Mouse (Mus musculus) midbrain, embryonic 11.5 days (tissue): Measurements from ENCODE around the gene Rsbn1l. TPM values are rescaled to one million over a fixed set of nuclear protein-coding genes. Genes with fewer than 3 reads are reported as not detected.
A peak's percentile ranks its signal among the peaks of the same experiment; 100 is the strongest.

Source experiments
- ATAC-seq: fragments of 200-750 bp; cut with Nextera tagmentation; 2 replicates; pipeline ENCODE4 v1.8.0; 2017; ENCODE audit warnings: moderate TSS enrichment, moderate library complexity; ENCODE audit not compliant: low FRiP score
- DNase-seq: peaks from one replicate; pipeline ENCODE4 v3.0.0; 2015; ENCODE audit warnings: low spot score; ENCODE audit errors: missing footprints
- H3K27ac ChIP-seq: fragments of 300-500 bp; sonication (generic); 2 replicates; pipeline ENCODE4 v1.5.1; 2014; ENCODE audit warnings: low read depth, low read length
- H3K27me3 ChIP-seq: fragments of 300-500 bp; sonication (generic); 2 replicates; pipeline ENCODE4 v1.6.1; 2014; ENCODE audit warnings: mild to moderate bottlenecking, low read length, moderate library complexity, mixed read lengths; ENCODE audit not compliant: control insufficient read depth, insufficient read depth
- H3K36me3 ChIP-seq: fragments of 300-500 bp; sonication (generic); 2 replicates; pipeline ENCODE4 v1.6.1; 2014; ENCODE audit warnings: mild to moderate bottlenecking, low read length, moderate library complexity, mixed read lengths; ENCODE audit not compliant: control insufficient read depth, insufficient read depth
- H3K4me1 ChIP-seq: fragments of 300-500 bp; sonication (generic); 2 replicates; pipeline ENCODE4 v1.6.1; 2014; ENCODE audit warnings: low read length; ENCODE audit not compliant: control insufficient read depth, insufficient read depth
- H3K4me2 ChIP-seq: fragments of 300-500 bp; sonication (generic); 2 replicates; pipeline ENCODE4 v1.6.1; 2014; ENCODE audit warnings: mild to moderate bottlenecking, moderate library complexity
- H3K4me3 ChIP-seq: fragments of 300-500 bp; sonication (generic); 2 replicates; pipeline ENCODE4 v1.5.1; 2014; ENCODE audit warnings: low read depth, low read length
- H3K9ac ChIP-seq: fragments of 300-500 bp; sonication (generic); 2 replicates; pipeline ENCODE4 v1.6.1; 2014; ENCODE audit warnings: low read length
- H3K9me3 ChIP-seq: fragments of 300-500 bp; sonication (generic); 2 replicates; pipeline ENCODE4 v1.6.1; 2016; ENCODE audit warnings: low read length; ENCODE audit not compliant: control insufficient read depth
- WGBS: fragments of 180-500 bp; shearing (Covaris S2); extraction: QIAGEN DNeasy Blood & Tissue Kit; methylation state at CpG from one replicate; pipeline ENCODE4 v1.1.7; 2014; 5-methylcytosine and 5-hydroxymethylcytosine counted together
- polyA plus RNA-seq: library from polyadenylated mRNA; unstranded; fragments of >200 nt; fragmentation: Nextera tagmentation; extraction: Ambion mirVana; gene quantifications from 2 replicates; pipeline ENCODE4 v1.2.1, GENCODE M21; 2014

Gene Rsbn1l
- polyA plus RNA-seq, 1 experiment from 2014 or later, result 6.3 TPM

DNA sequence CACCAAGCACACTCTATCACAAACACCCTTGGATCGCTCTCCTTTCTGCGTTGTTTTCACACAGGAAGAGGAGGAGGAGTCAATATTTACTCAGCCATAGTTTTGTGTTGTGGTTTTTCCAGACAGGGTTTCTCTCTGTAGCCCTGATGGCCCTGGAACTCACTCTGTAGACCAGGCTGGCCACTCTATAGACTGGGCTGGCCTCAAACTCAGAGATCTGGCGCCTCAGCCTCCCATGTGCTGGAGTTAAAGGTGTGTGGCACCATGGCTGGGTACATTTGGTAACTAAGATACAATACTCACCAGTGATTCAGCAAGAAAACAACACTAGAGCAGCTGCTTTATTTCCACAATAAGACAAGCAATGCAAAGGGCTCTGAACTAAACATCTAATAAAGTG lies 13.7 kb downstream of the Rsbn1l start:
- Histone ChIP-seq H3K27ac (no peak overlapping the region), H3K9me3 (no peaks in the 10 kb centered on the region), H3K4me2 (no peak overlapping the region), H3K9ac (no peak overlapping the region), H3K36me3 (no peaks in the 10 kb centered on the region), H3K4me1 (0 out of 2 replicates have a peak, but pooled peaks cover 2% of the 10 kb centered on the region), H3K27me3 (no peaks in the 10 kb centered on the region), H3K4me3 (no peak overlapping the region)
- ATAC-seq (no peak), DNase-seq (no peak)
- 93% methylated on average over 3 of the region's 3 CpGs for WGBS

DNA sequence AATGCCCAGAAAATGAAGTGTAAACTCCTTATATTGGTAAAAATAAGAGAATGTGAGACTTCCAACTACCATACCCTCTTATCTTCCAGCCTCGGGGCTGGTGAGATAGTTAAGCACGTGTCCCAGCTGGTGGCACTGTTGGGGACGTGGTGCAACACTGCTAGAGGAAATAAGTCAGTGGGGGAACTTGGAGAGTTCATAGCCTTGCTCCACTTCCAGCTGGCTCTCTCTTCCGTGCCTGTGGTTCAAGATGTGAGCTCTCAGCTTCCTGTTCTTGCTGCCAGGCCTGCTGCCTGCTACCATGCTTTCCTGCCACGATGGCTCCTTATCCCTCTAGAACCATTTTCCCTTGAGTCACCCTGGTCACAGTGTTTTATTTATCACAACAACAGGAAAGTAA lies 15.0 kb downstream of the Rsbn1l start:
- ATAC-seq (no peak), DNase-seq (peak; percentile 37)
- no peaks in the 10 kb centered on the region for H3K36me3 ChIP-seq
- no peak overlapping the region for H3K4me3 ChIP-seq
- no peak overlapping the region for H3K4me2 ChIP-seq
- no peak overlapping the region for H3K27ac ChIP-seq
- no peaks in the 10 kb centered on the region for H3K27me3 ChIP-seq
- 0 out of 2 replicates have a peak, but pooled peaks cover 2% of the 10 kb centered on the region for H3K4me1 ChIP-seq
- H3K9me3 ChIP-seq, result no peaks in the 10 kb centered on the region
- WGBS, result 59% methylated on average over 5 of the region's 5 CpGs
- no peak overlapping the region for H3K9ac ChIP-seq

- H3K36me3 ChIP-seq, result no peaks in the 10 kb centered on the region
- ATAC-seq (no peak), DNase-seq (peak; percentile 28)
- H3K4me3 ChIP-seq, result no peak overlapping the region
- H3K9ac ChIP-seq, result no peak overlapping the region
- no peak overlapping the region for H3K4me2 ChIP-seq
- H3K27me3 ChIP-seq, result no peaks in the 10 kb centered on the region
- no peak overlapping the region for H3K27ac ChIP-seq
- no peaks in the 10 kb centered on the region for H3K9me3 ChIP-seq
- 76% methylated on average over 4 of the region's 4 CpGs for WGBS
- 0 out of 2 replicates have a peak, but pooled peaks cover 2% of the 10 kb centered on the region for H3K4me1 ChIP-seq
Observed at GRCm38 (mm10) chr5:20940696-20941095, 15.5 kb downstream of the Rsbn1l start.

DNA sequence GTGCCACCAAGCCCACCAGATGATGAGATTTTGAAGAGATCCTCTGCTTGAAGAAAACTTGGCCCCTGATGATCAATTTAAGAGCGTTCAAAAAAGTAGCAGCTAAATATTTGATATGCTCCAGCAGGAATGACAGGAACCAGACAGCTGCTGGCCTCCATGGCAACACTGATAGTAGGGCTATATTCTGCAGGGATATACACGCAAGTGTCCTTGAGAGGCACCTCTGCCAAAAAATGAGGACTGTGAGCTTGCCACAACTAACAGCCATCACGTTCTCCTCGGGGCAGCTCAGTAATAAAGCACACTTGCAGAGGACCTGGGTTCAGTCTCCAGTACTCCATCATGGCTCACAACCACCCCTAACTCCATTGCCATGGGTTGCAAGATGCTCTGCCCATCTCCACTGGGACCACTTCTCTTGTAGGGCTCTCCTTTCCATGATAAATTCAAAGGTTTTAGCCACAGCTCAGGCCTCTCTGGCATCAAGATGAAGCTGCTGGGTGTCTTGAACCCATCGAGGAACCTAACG lies 16.1 kb downstream of the Rsbn1l start:
- Histone ChIP-seq H3K4me3 (no peak overlapping the region), H3K4me2 (no peak overlapping the region), H3K4me1 (0 out of 2 replicates have a peak, but pooled peaks cover 2% of the 10 kb centered on the region), H3K9ac (no peak overlapping the region), H3K9me3 (no peaks in the 10 kb centered on the region), H3K36me3 (no peaks in the 10 kb centered on the region), H3K27me3 (no peaks in the 10 kb centered on the region), H3K27ac (no peak overlapping the region)
- DNase-seq (peak; percentile 45), ATAC-seq (no peak)
- 96% methylated on average over 6 of the region's 6 CpGs for WGBS

DNA sequence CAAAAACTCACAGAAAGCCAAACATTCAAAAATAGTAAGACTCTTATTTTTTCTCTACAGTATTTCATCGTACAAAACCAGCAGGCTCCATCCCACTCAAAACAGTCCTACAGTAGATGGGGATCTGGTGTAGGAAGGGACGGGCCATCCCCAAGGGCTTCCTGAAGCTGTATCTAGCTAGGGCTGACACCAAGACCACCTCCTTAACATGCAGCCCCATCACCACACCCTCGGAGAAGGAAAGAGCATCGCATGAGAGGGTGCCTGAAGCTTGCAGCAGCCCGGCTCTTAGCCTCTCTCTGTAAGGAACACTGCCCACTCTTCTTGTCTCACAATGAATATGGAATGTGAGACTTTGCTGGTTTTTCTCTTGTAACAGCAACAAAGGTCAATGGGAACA lies 17.7 kb downstream of the Rsbn1l start:
- Histone ChIP-seq H3K4me3 (no peak overlapping the region), H3K9ac (no peak overlapping the region), H3K27me3 (no peaks in the 10 kb centered on the region), H3K4me2 (no peak overlapping the region), H3K36me3 (no peaks in the 10 kb centered on the region), H3K4me1 (0 out of 2 replicates have a peak, but pooled peaks cover 2% of the 10 kb centered on the region), H3K27ac (no peak overlapping the region), H3K9me3 (no peaks in the 10 kb centered on the region)
- 80% methylated on average over 5 of the region's 5 CpGs for WGBS
- ATAC-seq (no peak), DNase-seq (peak; percentile 69)

- 81% methylated on average over 5 of the region's 5 CpGs for WGBS
- Histone ChIP-seq H3K9me3 (no peaks in the 10 kb centered on the region), H3K27ac (no peak overlapping the region), H3K4me1 (0 out of 2 replicates have a peak, but pooled peaks cover 2% of the 10 kb centered on the region), H3K4me3 (no peak overlapping the region), H3K36me3 (no peaks in the 10 kb centered on the region), H3K27me3 (no peaks in the 10 kb centered on the region), H3K4me2 (no peak overlapping the region), H3K9ac (no peak overlapping the region)
- ATAC-seq, result no peak
- no peak for DNase-seq
Observed at GRCm38 (mm10) chr5:20935934-20936333, 20.3 kb downstream of the Rsbn1l start.

DNA sequence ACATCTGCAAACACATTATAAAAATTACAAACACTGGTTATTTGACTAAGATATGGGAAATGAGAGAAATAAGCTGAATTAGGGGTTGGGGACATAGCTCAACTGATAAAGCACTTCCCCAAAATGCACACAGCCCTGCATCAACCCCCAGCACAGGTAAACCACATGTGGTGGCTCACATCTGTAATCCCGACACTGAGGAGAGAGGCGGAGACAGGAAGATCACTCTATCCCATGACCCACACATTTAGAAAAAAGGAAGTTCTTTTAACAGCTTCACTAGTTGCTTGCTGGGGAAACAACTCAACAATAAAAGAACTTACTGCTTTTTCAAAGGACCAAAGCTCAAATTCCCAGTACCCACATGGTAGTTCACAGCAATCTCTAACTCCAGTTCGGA lies 23.6 kb downstream of the Rsbn1l start:
- H3K9me3 ChIP-seq, result no peaks in the 10 kb centered on the region
- 86% methylated on average over 3 of the region's 3 CpGs for WGBS
- no peak overlapping the region for H3K4me3 ChIP-seq
- no peak overlapping the region for H3K9ac ChIP-seq
- H3K4me2 ChIP-seq, result no peak overlapping the region
- DNase-seq (no peak), ATAC-seq (no peak)
- H3K27me3 ChIP-seq, result no peaks in the 10 kb centered on the region
- no peaks in the 10 kb centered on the region for H3K4me1 ChIP-seq
- no peaks in the 10 kb centered on the region for H3K36me3 ChIP-seq
- H3K27ac ChIP-seq, result no peak overlapping the region

DNA sequence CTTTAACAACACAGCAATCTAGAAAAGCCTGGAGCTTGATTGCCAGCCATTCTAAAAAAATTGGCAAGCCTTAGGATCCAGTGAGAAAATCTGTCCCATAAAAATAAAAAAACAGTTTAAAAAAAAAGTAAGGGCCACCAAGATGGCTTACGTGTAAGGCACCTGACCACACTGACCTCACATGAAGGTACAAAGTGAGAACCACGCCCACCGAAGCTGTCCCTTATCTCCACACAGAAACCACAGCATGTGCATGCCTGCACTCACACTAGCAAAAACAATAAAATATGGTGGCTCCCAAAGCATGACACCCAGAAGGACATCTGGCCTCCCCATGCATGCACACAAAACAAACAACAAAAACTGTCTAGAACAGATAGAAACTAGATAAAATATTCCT lies 24.9 kb downstream of the Rsbn1l start:
- Histone ChIP-seq H3K9ac (no peak overlapping the region), H3K36me3 (no peaks in the 10 kb centered on the region), H3K27me3 (no peaks in the 10 kb centered on the region), H3K4me3 (no peak overlapping the region), H3K27ac (no peak overlapping the region), H3K4me1 (no peaks in the 10 kb centered on the region), H3K9me3 (no peaks in the 10 kb centered on the region), H3K4me2 (no peak overlapping the region)
- DNase-seq (no peak), ATAC-seq (no peak)
- 91% methylated on average over 3 of the region's 3 CpGs for WGBS

DNA sequence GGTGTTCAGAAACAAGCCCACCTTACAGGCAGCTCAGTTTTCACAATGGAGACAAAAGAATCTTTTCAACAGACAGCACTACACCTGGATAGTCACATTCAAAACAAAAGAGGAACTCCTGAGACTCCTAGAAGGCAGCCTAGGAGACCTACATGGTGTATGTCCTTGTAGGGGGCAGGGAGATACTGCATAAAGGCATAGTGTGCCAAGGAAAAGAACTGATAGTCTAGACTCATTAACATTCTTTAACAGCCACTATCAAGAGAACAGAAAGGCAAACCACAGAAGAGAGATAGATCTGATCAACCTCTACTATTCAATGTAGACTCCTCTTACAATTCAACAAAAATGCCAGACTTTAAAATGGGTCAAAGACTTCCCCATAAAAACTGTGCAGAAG lies 25.8 kb downstream of the Rsbn1l start:
- H3K27me3 ChIP-seq, result no peaks in the 10 kb centered on the region
- no peak overlapping the region for H3K27ac ChIP-seq
- no peaks in the 10 kb centered on the region for H3K9me3 ChIP-seq
- H3K4me3 ChIP-seq, result no peak overlapping the region
- no peaks in the 10 kb centered on the region for H3K36me3 ChIP-seq
- no peaks in the 10 kb centered on the region for H3K4me1 ChIP-seq
- ATAC-seq, result no peak
- DNase-seq, result no peak
- no peak overlapping the region for H3K4me2 ChIP-seq
- no peak overlapping the region for H3K9ac ChIP-seq
